Mouse (Mus musculus) midbrain, postnatal 0 days (tissue): ENCODE measurements around the gene Tmod2. TPM values are rescaled to one million over a fixed set of nuclear protein-coding genes. Genes with fewer than 3 reads are reported as not detected.
A peak's percentile ranks its signal among the peaks of the same experiment; 100 is the strongest.

ENCODE experiments used
- ATAC-seq: fragments of 200-750 bp; cut with Nextera tagmentation; 2 replicates; pipeline ENCODE4 v1.8.0; 2017; ENCODE audit warnings: moderate number of reproducible peaks, mild to moderate bottlenecking, moderate TSS enrichment, moderate library complexity; ENCODE audit not compliant: low FRiP score
- DNase-seq: peaks from one replicate; pipeline ENCODE4 v3.0.0-alpha.2; 2015; ENCODE audit warnings: low spot score
- H3K27ac ChIP-seq: fragments of 300-500 bp; sonication (generic); 2 replicates; pipeline ENCODE4 v1.5.1; 2014; ENCODE audit warnings: low read depth, mild to moderate bottlenecking, low read length, mixed read lengths
- H3K27me3 ChIP-seq: fragments of 300-500 bp; sonication (generic); 2 replicates; pipeline ENCODE4 v1.6.1; 2014; ENCODE audit warnings: low read length, control low read depth, mixed read lengths; ENCODE audit not compliant: insufficient read depth
- H3K36me3 ChIP-seq: fragments of 300-500 bp; sonication (generic); 2 replicates; pipeline ENCODE4 v1.6.1; 2014; ENCODE audit warnings: low read length, control low read depth, mixed read lengths; ENCODE audit not compliant: insufficient read depth
- H3K4me1 ChIP-seq: fragments of 300-500 bp; sonication (generic); 2 replicates; pipeline ENCODE4 v1.6.1; 2014; ENCODE audit warnings: mild to moderate bottlenecking, control low read depth, antibody characterized with exemption, low read length, mixed read lengths; ENCODE audit not compliant: insufficient read depth
- H3K4me2 ChIP-seq: fragments of 300-500 bp; sonication (generic); 2 replicates; pipeline ENCODE4 v1.6.1; 2014; ENCODE audit warnings: low read depth, mild to moderate bottlenecking, low read length, mixed read lengths; ENCODE audit not compliant: poor library complexity, severe bottlenecking
- H3K4me3 ChIP-seq: fragments of 300-500 bp; sonication (generic); 2 replicates; pipeline ENCODE4 v1.5.1; 2014; ENCODE audit warnings: low read depth, mild to moderate bottlenecking, low read length, moderate library complexity
- H3K9ac ChIP-seq: fragments of 300-500 bp; sonication (generic); replicated peaks from 2 replicates; pipeline ENCODE4 v1.6.1; 2014; ENCODE audit warnings: mild to moderate bottlenecking, low read length, moderate library complexity, mixed read lengths; ENCODE audit not compliant: poor library complexity, severe bottlenecking
- H3K9me3 ChIP-seq: fragments of 300-500 bp; sonication (generic); 2 replicates; pipeline ENCODE4 v1.6.1; 2016; ENCODE audit warnings: low read length, control low read depth
- CTCF ChIP-seq: IDR thresholded peaks from 2 replicates; pipeline ENCODE4 v1.5.1; 2016; ENCODE audit warnings: antibody characterized with exemption, mild to moderate bottlenecking
- WGBS: fragments of 180-500 bp; shearing (Covaris S2); extraction: QIAGEN DNeasy Blood & Tissue Kit; methylation state at CpG from one replicate; pipeline ENCODE4 v1.1.7; 2014; 5-methylcytosine and 5-hydroxymethylcytosine counted together
- polyA plus RNA-seq: library from polyadenylated mRNA; unstranded; fragments of >200 nt; fragmentation: Nextera tagmentation; extraction: Ambion mirVana; gene quantifications from 2 replicates; pipeline ENCODE4 v1.2.1, GENCODE M21; 2015
- total RNA-seq: library from RNA; depleted of rRNA; stranded (reverse); fragments of >200 nt; gene quantifications from 2 replicates; pipeline ENCODE4 v1.2.3, GENCODE M21; 2014

Tmod2 gene
- total and polyA plus RNA-seq, 2 experiments from 2014 or later = 168 to 434 TPM

- Histone ChIP-seq H3K4me2 (no peak overlapping the region), H3K27ac (no peak overlapping the region), H3K27me3 (no peaks in the 10 kb centered on the region), H3K4me3 (no peak overlapping the region), H3K36me3 (peaks cover 3% of the 10 kb centered on the region; the same call in 1 of the 2 replicates), H3K9me3 (no peaks in the 10 kb centered on the region), H3K4me1 (no peaks in the 10 kb centered on the region), H3K9ac (no peak overlapping the region)
- ATAC-seq (no peak), DNase-seq (peak; percentile 33)
- 79% methylated on average over 4 of the region's 4 CpGs for WGBS
- no peak; the same call in 1 of the 2 replicates for TF ChIP-seq CTCF
These were observed 23.1 kb upstream of the Tmod2 start for GRCm38 (mm10) chr9:75634226-75634625.

GRCm38 (mm10) chr9:75633603-75634002 is 22.5 kb upstream of the Tmod2 start:
- 92% methylated on average over 8 of the region's 8 CpGs for whole genome bisulfite sequencing
- Histone ChIP-seq H3K27me3 (no peaks in the 10 kb centered on the region), H3K4me2 (no peak overlapping the region), H3K27ac (no peak overlapping the region), H3K36me3 (peaks cover 3% of the 10 kb centered on the region; the same call in 1 of the 2 replicates), H3K9ac (no peak overlapping the region), H3K4me3 (no peak overlapping the region), H3K4me1 (no peaks in the 10 kb centered on the region), H3K9me3 (no peaks in the 10 kb centered on the region)
- ATAC-seq (no peak), DNase-seq (no peak)
- TF ChIP-seq CTCF = no peak

GRCm38 (mm10) chr9:75632902-75633301 is 21.8 kb upstream of the Tmod2 start:
- peak; percentile 69 for TF ChIP-seq CTCF
- peak; percentile 47 for DNase-seq
- H3K9ac ChIP-seq = no peak overlapping the region

GRCm38 (mm10) chr9:75632111-75632510 is 21.0 kb upstream of the Tmod2 start:
- peak overlapping the region; percentile 59; the same call in 1 of the 2 replicates for H3K27ac ChIP-seq

More at GRCm38 (mm10) chr9:75632902-75633301, 21.8 kb upstream of the Tmod2 start:
- Histone ChIP-seq H3K4me3 (no peak overlapping the region), H3K27ac (0 out of 2 replicates have a peak overlapping the region, but pooled peaks have one; percentile 59), H3K4me2 (no peak overlapping the region), H3K36me3 (peaks cover 1% of the 10 kb centered on the region; the same call in 1 of the 2 replicates), H3K9me3 (no peaks in the 10 kb centered on the region), H3K27me3 (no peaks in the 10 kb centered on the region), H3K4me1 (no peaks in the 10 kb centered on the region)
- 23% methylated on average over 1 of the region's 1 CpGs for WGBS
- ATAC-seq = no peak

GRCm38 (mm10) chr9:75630823-75631454 is 19.8 kb upstream of the Tmod2 start:
- DNase-seq = no peak
- Histone ChIP-seq H3K4me1 (no peaks in the 10 kb centered on the region), H3K4me2 (no peak overlapping the region), H3K9me3 (no peaks in the 10 kb centered on the region), H3K9ac (no peak overlapping the region), H3K27me3 (no peaks in the 10 kb centered on the region), H3K4me3 (no peak overlapping the region), H3K36me3 (no peaks in the 10 kb centered on the region), H3K27ac (no peak overlapping the region)
- ATAC-seq = no peak
- WGBS = 77% methylated on average over 8 of the region's 8 CpGs
- no peak for TF ChIP-seq CTCF

More at GRCm38 (mm10) chr9:75632111-75632510, 21.0 kb upstream of the Tmod2 start:
- H3K9ac ChIP-seq = no peak overlapping the region
- TF ChIP-seq CTCF = no peak
- H3K27me3 ChIP-seq = no peaks in the 10 kb centered on the region
- no peak overlapping the region for H3K4me3 ChIP-seq
- no peaks in the 10 kb centered on the region for H3K9me3 ChIP-seq
- 37% methylated on average over 10 of the region's 10 CpGs for WGBS
- DNase-seq (no peak), ATAC-seq (no peak)
- no peaks in the 10 kb centered on the region for H3K4me1 ChIP-seq
- no peak overlapping the region for H3K4me2 ChIP-seq
- H3K36me3 ChIP-seq = no peaks in the 10 kb centered on the region

- Histone ChIP-seq H3K27me3 (no peaks in the 10 kb centered on the region), H3K4me2 (peak overlapping the region; percentile 87), H3K27ac (peak overlapping the region; percentile 99), H3K4me3 (peak overlapping the region; percentile 76), H3K9me3 (no peaks in the 10 kb centered on the region), H3K9ac (peak overlapping the region; percentile 98), H3K36me3 (no peaks in the 10 kb centered on the region), H3K4me1 (no peaks in the 10 kb centered on the region)
- DNase-seq = no peak
- peak; percentile 2; the same call in 1 of the 2 replicates for ATAC-seq
- WGBS = under 1% methylated on average over 14 of the region's 14 CpGs
- no peak for TF ChIP-seq CTCF
These were observed 15.1 kb upstream of the Tmod2 start for GRCm38 (mm10) chr9:75626308-75626604.
